Mouse (Mus musculus): Measurements from ENCODE around the gene Dtl.
A peak's percentile ranks its signal among the peaks of the same experiment; 100 is the strongest.

Dtl gene

DNA sequence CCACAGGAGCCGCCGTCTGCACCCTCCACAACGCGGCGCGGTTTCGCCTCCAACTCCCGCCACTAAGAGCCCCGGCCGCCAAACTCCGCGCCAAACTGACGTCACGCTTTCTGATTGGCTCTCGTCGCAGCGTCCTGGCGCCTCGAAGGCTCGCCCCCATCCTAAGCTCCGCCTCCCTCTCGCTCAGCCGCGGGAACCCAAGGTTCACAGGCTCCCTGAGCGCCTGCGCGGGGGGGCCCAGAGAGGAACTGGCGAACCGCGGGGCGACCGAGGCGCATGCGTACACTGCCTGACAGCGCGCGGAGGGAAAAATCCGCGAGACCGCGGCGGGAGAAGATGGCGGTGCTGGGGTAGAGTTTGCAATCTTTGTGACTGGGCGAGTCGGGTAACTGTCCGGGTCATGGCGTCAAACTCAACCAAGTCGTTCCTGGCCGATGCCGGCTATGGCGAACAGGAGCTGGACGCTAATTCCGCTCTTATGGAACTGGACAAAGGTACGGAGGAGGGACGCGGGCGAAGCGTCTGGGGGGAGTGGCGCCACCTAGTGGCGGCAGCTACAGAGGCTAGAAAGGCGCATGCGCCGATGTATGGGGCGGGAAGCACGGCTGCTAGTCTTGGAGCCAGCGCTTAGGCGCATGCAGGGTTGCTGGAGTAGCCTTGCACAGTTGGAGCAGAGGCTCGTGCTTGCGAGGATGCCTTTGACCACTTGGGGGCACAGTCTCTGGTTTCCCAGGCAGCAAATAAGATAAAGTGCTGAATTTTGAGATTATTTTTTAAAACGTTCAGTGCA is at the start of gene Dtl, which contains the start of gene Ints7:
Gene Dtl, minus strand, starts transcription at position 87 of the 790 bp plus-strand sequence.
Gene Ints7, plus strand, starts transcription at position 179 of the 790 bp plus-strand sequence.
- peak; percentile 100 for DNase-seq

DNA sequence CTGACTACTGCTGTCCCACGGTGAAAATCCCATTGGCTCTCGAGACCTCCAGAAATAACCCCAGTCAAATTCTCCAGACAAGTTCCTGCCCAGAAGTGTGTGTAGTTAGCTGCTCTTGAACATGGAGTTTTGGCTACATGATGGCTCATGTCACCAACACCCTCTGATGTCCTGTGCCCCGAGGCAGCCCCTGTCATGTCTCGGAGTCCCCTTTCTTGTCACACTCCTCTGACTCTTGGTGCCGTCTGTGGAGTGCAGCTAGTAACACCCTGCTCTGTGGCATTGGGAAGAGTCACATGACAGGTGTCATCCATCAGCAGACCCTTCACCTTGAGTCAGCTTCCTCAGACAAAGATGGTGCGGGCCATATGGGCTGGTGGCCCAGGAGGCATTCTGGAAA is 49.7 kb upstream of the Dtl start:
- DNase-seq = no peak

GRCm38 (mm10) chr1:191624492-191624891 is 49.1 kb upstream of the Dtl start:
- DNase-seq = peak; percentile 59

DNA sequence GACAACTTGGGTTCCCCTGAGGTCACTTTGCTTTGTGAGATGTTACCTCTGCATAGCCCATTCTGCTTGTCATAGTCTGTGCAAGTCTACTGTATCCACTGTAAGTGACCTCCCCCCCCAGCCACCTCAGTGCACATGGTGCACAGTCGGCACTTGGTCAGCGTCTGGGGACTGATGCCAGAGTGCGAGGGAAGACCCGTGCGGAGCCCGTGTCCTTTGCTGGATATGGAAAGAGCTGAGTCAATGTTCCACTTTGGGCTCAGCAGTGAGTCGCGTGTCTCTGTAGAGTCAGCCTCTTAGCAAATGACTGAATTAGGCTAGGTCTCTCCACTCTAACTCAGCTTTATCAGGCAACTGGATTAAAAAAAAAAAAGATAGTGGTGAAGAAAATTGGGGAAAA is 47.5 kb upstream of the Dtl start:
- DNase-seq = no peak

DNA sequence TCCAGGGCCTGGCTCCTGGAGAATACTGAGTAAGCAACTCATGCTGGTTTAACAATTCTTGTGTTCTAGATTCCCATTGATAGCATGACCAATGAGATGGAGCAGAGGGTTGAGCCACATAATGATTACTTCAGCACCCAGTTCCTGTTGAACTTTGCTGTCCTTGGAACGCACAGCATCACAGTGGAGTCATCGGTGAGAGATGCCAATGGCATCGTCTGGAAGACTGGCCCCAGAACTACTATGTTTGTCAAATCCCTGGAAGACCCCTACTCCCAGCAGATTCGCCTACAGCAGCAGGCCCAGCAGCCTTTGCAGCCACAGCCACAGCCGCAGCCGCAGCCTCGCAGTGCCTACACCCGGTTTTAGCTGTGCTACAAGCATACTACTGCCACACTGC is 45.8 kb upstream of the Dtl start:
- DNase-seq = no peak

- no peak for DNase-seq
These were observed 42.9 kb upstream of the Dtl start for GRCm38 (mm10) chr1:191618067-191618766.

DNA sequence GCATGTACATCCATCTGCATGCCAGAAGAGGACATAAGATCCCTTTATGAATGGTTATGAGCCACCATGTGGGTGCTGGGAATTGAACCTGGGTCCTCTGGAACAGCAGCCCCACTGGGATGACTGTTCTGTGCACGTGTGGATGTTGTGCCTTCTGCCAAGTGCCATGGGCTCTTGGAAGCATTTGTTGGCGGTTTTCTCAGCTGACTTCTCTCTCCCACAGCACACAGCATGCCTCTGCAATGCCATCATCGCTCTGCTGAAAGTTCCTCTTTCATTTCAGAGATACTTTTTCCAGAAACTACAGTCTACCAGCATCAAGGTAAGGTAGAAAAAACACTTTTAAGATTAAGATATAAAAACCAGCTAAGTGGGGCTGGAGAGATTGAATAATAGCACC is 42.2 kb upstream of the Dtl start:
- DNase-seq = no peak

GRCm38 (mm10) chr1:191616245-191616644 is 40.9 kb upstream of the Dtl start:
- DNase-seq = no peak

GRCm38 (mm10) chr1:191612877-191613276 is 37.5 kb upstream of the Dtl start:
- DNase-seq = no peak

DNA sequence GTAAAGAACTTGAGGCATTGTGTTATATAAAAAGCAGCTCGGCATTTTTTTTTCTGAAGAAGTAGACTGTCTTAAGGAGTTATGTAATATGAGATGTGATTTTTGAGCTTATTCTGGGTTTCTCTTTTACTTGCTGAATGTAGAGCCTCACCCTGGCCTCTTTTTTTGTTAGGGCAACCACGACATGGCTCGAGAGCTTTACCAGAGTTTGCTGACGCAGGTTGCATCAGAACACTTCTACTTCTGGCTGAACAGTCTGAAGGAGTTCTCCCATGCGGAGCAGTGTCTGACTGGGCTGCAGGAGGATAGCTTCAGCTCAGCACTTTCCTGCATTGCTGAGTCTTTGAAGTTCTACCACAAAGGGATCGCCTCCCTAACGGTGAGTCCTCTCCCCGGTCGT is 36.3 kb upstream of the Dtl start:
- DNase-seq = no peak

GRCm38 (mm10) chr1:191610357-191610756 is 35.0 kb upstream of the Dtl start:
- no peak for DNase-seq

DNA sequence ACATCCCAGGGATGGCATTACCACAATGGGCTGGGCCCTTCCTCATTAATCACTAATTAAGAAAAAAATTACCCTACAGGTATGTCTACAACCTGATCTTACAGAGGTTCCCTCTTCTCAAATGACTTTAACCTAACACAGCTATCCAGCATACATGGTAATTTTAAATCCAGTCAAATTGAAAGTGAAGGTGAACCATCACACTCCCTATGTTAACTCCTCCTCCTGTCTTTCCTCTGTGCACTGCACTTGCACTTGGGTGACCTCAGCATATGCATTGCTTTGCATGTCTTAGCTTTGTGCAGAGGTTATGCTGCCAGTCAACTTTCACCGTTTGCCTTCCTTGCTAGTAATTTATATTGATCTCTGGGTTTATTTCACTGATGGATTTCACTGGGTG is 34.2 kb upstream of the Dtl start:
- DNase-seq = no peak

- DNase-seq = no peak
These were observed 33.7 kb upstream of the Dtl start for GRCm38 (mm10) chr1:191609051-191609450.

- DNase-seq = no peak
These were observed 29.3 kb upstream of the Dtl start for GRCm38 (mm10) chr1:191604690-191605089.

- peak; percentile 23 for DNase-seq
These were observed 23.9 kb upstream of the Dtl start for GRCm38 (mm10) chr1:191599210-191599609.

DNA sequence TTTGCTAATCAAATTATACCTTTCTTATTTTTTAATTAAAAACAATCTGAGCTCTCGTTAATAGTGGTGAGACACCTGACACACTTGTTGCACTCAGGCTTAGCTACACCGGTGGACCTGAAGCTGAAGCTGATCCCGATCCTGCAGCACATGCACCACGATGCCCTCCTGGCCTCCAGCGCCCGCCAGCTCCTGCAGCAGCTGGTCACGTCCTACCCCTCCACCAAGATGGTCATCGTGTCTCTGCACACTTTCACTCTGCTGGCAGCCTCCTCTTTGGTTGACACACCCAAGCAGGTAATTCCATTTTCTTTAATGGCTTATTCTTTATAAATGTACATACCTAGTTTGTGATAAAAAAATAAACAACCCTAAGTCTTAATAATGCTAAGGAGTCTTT is 20.7 kb upstream of the Dtl start:
- no peak for DNase-seq

- no peak for DNase-seq
These were observed 16.8 kb upstream of the Dtl start for GRCm38 (mm10) chr1:191592016-191592720.

- DNase-seq = no peak
These were observed 13.4 kb upstream of the Dtl start for GRCm38 (mm10) chr1:191588749-191589148.

GRCm38 (mm10) chr1:191587062-191587461 is 11.7 kb upstream of the Dtl start:
- no peak for DNase-seq

DNA sequence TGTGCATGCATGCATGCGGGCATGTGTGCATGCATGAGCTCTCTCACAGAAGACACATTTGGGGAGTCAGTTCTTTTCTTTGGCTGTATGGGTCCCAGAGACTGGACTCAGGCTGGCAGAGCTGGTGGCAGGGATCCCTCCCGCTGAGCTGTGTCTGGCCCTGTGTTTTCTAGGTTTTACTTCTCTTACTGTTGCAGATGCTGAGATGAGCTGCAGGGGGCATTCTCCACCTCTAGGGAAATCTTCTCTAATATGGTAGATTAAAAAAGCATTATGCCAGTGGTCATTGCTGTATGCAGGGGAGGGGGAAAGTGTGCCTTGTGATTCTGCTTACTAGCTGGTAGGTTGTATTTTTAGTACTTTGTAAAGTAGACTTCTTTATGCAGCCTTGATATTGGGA is 10.4 kb upstream of the Dtl start:
- DNase-seq = no peak

DNA sequence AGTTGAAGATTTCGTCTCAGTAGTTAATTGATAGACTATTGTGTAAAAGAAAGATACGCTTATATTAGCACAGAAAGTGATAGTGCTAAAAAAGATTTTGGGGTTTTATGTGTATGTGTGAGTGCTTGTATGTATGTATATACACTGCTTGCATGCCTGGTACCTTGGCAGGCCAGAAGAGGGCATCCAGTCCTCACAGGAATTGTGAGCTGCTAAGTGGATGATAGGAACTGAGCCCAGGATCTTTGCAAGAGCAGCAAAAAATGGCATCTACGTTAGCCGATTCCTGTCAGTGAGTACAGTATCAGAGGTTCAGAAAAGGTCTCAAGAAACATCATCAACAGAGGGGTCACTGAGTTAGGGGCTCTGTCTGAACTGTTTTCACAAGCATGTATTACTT is 9.1 kb upstream of the Dtl start:
- DNase-seq = no peak

- no peak for DNase-seq
These were observed 8.5 kb upstream of the Dtl start for GRCm38 (mm10) chr1:191583836-191584235.

DNA sequence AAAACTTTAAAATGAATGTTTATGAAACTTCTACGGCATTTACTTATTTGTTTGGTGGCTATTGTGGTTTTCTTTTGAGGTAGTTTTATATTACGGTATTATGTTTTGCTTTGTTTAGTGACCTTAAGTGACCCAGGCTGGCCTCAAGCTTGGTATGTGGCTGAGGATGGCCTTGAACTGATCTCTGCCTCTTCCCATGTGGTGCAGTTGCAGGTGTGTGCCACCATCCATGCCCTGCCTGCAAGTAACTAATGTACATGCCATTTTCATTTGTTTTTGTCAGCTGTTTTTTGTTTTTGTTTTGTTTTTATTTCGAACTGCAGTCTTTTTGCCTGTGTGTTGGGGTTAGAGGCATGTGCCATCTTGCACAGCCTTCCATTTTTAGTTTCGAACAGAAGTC is 6.3 kb upstream of the Dtl start:
- DNase-seq = no peak

- no peak for DNase-seq
These were observed 4.2 kb upstream of the Dtl start for GRCm38 (mm10) chr1:191579524-191579923.

Measured in thymus, postnatal 4 days (tissue).